Comparison of ENCODE assay signal across 11 mouse cellular contexts in the genomic region with DNA sequence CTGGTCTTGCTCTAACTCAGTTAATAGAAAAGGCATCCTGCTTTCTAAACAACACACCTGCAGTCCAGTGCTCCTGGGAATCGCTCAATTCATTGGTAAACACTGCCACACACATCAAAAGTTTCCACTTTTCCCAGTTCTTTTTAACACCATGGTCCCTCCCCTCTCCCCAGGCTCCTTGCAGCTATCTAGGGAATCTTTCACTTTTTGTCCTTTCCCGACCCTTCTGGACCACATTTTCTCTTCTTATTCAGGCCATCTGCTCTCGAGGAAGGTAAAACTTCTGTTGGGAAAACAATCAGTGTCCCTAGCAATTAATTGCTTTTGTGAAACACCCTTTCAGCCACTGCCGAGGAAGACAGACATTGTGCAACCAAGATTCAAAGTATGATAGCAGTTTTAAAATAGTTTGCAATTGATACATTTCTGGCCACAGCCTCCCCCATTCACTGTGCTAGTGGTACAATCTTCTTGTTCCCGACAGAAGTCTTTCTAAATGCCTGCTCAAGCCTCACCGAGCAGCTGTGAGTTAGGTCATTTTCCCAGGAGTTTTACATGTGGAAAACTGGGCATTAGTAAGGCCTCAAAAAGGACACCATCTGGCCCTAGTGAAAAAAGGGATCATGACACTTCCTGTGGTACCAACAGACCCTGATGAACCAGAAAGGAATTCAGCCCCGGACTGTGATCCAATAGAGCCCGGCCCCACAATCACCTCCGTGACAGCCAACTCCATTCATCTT.
A peak's percentile ranks its signal among the peaks of the same experiment; 100 is the strongest.
DNase-seq lines count a peak whose midpoint lies in the region; ATAC-seq and TF ChIP-seq lines count a peak whose summit lies in the region.
"Had no signal": no experiment of that assay in that cellular context is flagged by ENCODE, and none has a peak within 500 bp of the region (broad histone marks: within the 10 kb centered on the region; RNA-seq: fewer than 3 reads in every experiment).

No protein-coding gene starts in this region.

- ATAC-seq in forebrain, embryonic 15.5 days (replicated peaks): peak; percentile 87
- no peak for ATAC-seq in intestine, postnatal 0 days
- no peak for ATAC-seq in megakaryocyte-erythroid progenitor cell, adult 5-6 weeks (replicated peaks; ENCODE audit: low FRiP score, low TSS enrichment, poor library complexity, severe bottlenecking)
- ATAC-seq: lung, postnatal 0 days had no signal

- peak; percentile 2 to 5 for DNase-seq in layer of hippocampus, postnatal 14 days (ENCODE audit: low spot score in 2 of 2)
- DNase-seq in layer of hippocampus, adult 11-12 months (ENCODE audit: low spot score): no peak
- DNase-seq in retina, postnatal 1 day: peak; percentile 92
- DNase-seq in kidney, adult 2 months: no peak
- DNase-seq in thymus, postnatal 0 days (ENCODE audit: low spot score): no peak
- DNase-seq: cerebellum, adult 2 months; kidney, adult 9 months had no signal

- H3K27ac ChIP-seq in forebrain, embryonic 15.5 days (replicated peaks): peak overlapping the region; percentile 57
- H3K27ac ChIP-seq in intestine, postnatal 0 days (ENCODE audit: low read depth, low read length): no peak overlapping the region
- H3K27ac ChIP-seq in kidney, adult 2 months (ENCODE audit: insufficient read depth, low read depth, low read length): no peak overlapping the region

- peak overlapping the region; percentile 31 for H3K4me2 ChIP-seq in forebrain, embryonic 15.5 days (replicated peaks)
- H3K4me2 ChIP-seq in intestine, postnatal 0 days (replicated peaks; ENCODE audit: low read depth): peak overlapping the region; percentile 38; the same call in 1 of the 2 replicates

- peaks cover 26% of the 10 kb centered on the region for H3K4me1 ChIP-seq in forebrain, embryonic 15.5 days
- no peaks in the 10 kb centered on the region for H3K4me1 ChIP-seq in intestine, postnatal 0 days (replicated peaks; ENCODE audit: control insufficient read depth, insufficient read depth, low read length)
- no peaks in the 10 kb centered on the region for H3K4me1 ChIP-seq in kidney, adult 2 months (ENCODE audit: control insufficient read depth, insufficient read depth, low read length)

- H3K9ac ChIP-seq in forebrain, embryonic 15.5 days (replicated peaks): no peak overlapping the region
- H3K9ac ChIP-seq in intestine, postnatal 0 days (ENCODE audit: low read depth, low read length): no peak overlapping the region

- H3K4me3 ChIP-seq in forebrain, embryonic 15.5 days: peak overlapping the region; percentile 3; the same call in 1 of the 2 replicates
- H3K4me3 ChIP-seq in intestine, postnatal 0 days (ENCODE audit: low read depth, low read length): no peak overlapping the region
- H3K4me3 ChIP-seq in kidney, adult 2 months (ENCODE audit: insufficient read depth, low read depth, low read length): no peak overlapping the region

- H3K27me3 ChIP-seq in forebrain, embryonic 15.5 days: no peaks in the 10 kb centered on the region
- H3K27me3 ChIP-seq in intestine, postnatal 0 days (replicated peaks; ENCODE audit: control insufficient read depth, insufficient read depth, low read length): no peaks in the 10 kb centered on the region
- H3K27me3 ChIP-seq in kidney, adult 2 months (replicated peaks; ENCODE audit: control insufficient read depth, insufficient read depth, low read length): no peaks in the 10 kb centered on the region

- TF ChIP-seq CTCF in intestine, postnatal 0 days (IDR thresholded peaks at IDR 0.05; ENCODE audit: low read depth): no peak
- TF ChIP-seq CTCF in kidney, adult 2 months (conservative IDR thresholded peaks at IDR 0.05; ENCODE audit: insufficient read depth, insufficient read length, low read depth, low read length): no peak

- no peaks in the 10 kb centered on the region for H3K9me3 ChIP-seq in forebrain, embryonic 15.5 days
- no peaks in the 10 kb centered on the region for H3K9me3 ChIP-seq in intestine, postnatal 0 days (ENCODE audit: control insufficient read depth)

- TF ChIP-seq POLR2A in kidney, adult 2 months (IDR thresholded peaks at IDR 0.05; ENCODE audit: low read depth, low read length): no peak

- H3K36me3 ChIP-seq in forebrain, embryonic 15.5 days: no peaks in the 10 kb centered on the region
- H3K36me3 ChIP-seq in intestine, postnatal 0 days (ENCODE audit: control insufficient read depth, insufficient read depth): no peaks in the 10 kb centered on the region
- H3K36me3 ChIP-seq in kidney, adult 2 months (ENCODE audit: control insufficient read depth, insufficient read depth, low read length): no peaks in the 10 kb centered on the region

- WGBS in forebrain, embryonic 15.5 days: 3% methylated on average over 9 of the region's 9 CpGs
- 7% methylated on average over 9 of the region's 9 CpGs for WGBS in intestine, postnatal 0 days
- WGBS in kidney, adult 2 months: 12% methylated on average over 9 of the region's 9 CpGs

Comparison
In these comparisons a context has a peak if more than half of its experiments do, and no peak if none do; other contexts are left out.
1. DNase-seq: peak in layer of hippocampus, postnatal 14 days (2 of 2) and retina, postnatal 1 day (single experiment); none in layer of hippocampus, adult 11-12 months (single experiment), kidney, adult 2 months (single experiment) and thymus, postnatal 0 days (single experiment).